ENCODE assay signal across 27 mouse cellular contexts in the genomic region with DNA sequence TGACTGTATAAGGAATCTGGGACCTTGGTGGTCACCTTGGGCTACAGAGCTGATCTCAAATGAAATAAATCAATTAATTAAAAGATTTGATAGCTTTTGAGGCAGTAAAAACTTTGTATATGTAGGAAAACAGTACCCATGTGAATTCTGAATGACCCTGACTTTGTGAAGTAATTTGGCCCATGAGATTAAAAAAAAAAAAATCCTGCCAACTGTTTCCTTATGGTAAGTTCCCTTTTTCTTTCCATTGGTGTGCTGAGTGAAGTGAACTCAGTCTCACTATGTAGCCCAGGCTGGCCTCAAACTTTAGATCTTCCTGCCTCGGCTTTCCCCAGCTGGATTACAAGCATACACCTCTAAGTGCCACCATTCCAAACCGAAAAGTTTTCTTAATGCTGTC. TPM values are rescaled to one million over a fixed set of nuclear protein-coding genes. Genes with fewer than 3 reads are reported as not detected.
"Had no signal": no experiment of that assay in that cellular context is flagged by ENCODE, and none has a peak within 500 bp of the region (broad histone marks: within the 10 kb centered on the region; RNA-seq: fewer than 3 reads in every experiment).

No protein-coding gene starts in this region.

- H3K4me3 ChIP-seq: embryonic facial prominence, embryonic 10.5 days; embryonic facial prominence, embryonic 12.5 days; embryonic facial prominence, embryonic 13.5 days; embryonic facial prominence, embryonic 15.5 days; erythroblast, embryonic 14.5 days; forebrain, embryonic 10.5 days; forebrain, embryonic 12.5 days; forebrain, embryonic 13.5 days; forebrain, embryonic 15.5 days; gastrocnemius, adult 2 months; heart, adult 2 months had no signal

- H3K27ac ChIP-seq: embryonic facial prominence, embryonic 10.5 days; embryonic facial prominence, embryonic 12.5 days; embryonic facial prominence, embryonic 13.5 days; embryonic facial prominence, embryonic 15.5 days; forebrain, embryonic 10.5 days; forebrain, embryonic 12.5 days; forebrain, embryonic 13.5 days; forebrain, embryonic 15.5 days; gastrocnemius, adult 2 months; heart, adult 2 months had no signal

- H3K4me1 ChIP-seq: embryonic facial prominence, embryonic 10.5 days; embryonic facial prominence, embryonic 12.5 days; embryonic facial prominence, embryonic 13.5 days; embryonic facial prominence, embryonic 15.5 days; forebrain, embryonic 10.5 days; forebrain, embryonic 12.5 days; forebrain, embryonic 13.5 days; forebrain, embryonic 15.5 days had no signal

- H3K9me3 ChIP-seq: embryonic facial prominence, embryonic 10.5 days; embryonic facial prominence, embryonic 12.5 days; embryonic facial prominence, embryonic 13.5 days; embryonic facial prominence, embryonic 15.5 days; forebrain, embryonic 10.5 days; forebrain, embryonic 12.5 days; forebrain, embryonic 13.5 days; forebrain, embryonic 15.5 days had no signal

- H3K9ac ChIP-seq: embryonic facial prominence, embryonic 12.5 days; embryonic facial prominence, embryonic 13.5 days; embryonic facial prominence, embryonic 15.5 days; forebrain, embryonic 12.5 days; forebrain, embryonic 13.5 days; forebrain, embryonic 15.5 days; forebrain, postnatal 0 days had no signal

- ATAC-seq: forebrain, embryonic 13.5 days; forebrain, embryonic 14.5 days; forebrain, embryonic 15.5 days; forebrain, embryonic 16.5 days; forebrain, postnatal 0 days had no signal

- H3K4me2 ChIP-seq: embryonic facial prominence, embryonic 12.5 days; embryonic facial prominence, embryonic 13.5 days; embryonic facial prominence, embryonic 15.5 days; forebrain, embryonic 12.5 days; forebrain, embryonic 13.5 days; forebrain, embryonic 15.5 days had no signal

- DNase-seq: cerebellum, adult 8-10 months; cerebellum, adult 9-10 months; cerebellum, adult 9-11 months; cerebellum, postnatal 10 days; cerebellum, postnatal 14 days; cerebellum, postnatal 25 days; cerebellum, postnatal 36 days; embryo, embryonic 11 days; forebrain, postnatal 0 days; gastrocnemius, adult 2 months; gastrocnemius, postnatal 10 days; gastrocnemius, postnatal 14 days; gastrocnemius, postnatal 25 days; gastrocnemius, postnatal 36 days; heart, adult 18-20 months; heart, adult 2 months had no signal

- H3K27me3 ChIP-seq: embryonic facial prominence, embryonic 12.5 days; embryonic facial prominence, embryonic 13.5 days; embryonic facial prominence, embryonic 15.5 days; forebrain, embryonic 12.5 days; forebrain, embryonic 13.5 days; forebrain, embryonic 15.5 days had no signal

RNA-seq across cellular contexts. Expression of a gene that starts 19.2 kb away (rescaled TPM):
- total RNA-seq: gastrocnemius, postnatal 14 days; heart, adult 2 months had no signal
